Mouse (Mus musculus): ENCODE data around the gene Pycr2. TPM values are rescaled to one million over a fixed set of nuclear protein-coding genes. Genes with fewer than 3 reads are reported as not detected.
"Not testable (repeated sequence)": the region's sequence is repeated elsewhere in the genome, so short reads cannot be mapped to it uniquely, and the experiment has no call there.

Gene Pycr2
- total RNA-seq, 2 experiments from 2014 or later, result 41.5 to 43.4 TPM

DNA sequence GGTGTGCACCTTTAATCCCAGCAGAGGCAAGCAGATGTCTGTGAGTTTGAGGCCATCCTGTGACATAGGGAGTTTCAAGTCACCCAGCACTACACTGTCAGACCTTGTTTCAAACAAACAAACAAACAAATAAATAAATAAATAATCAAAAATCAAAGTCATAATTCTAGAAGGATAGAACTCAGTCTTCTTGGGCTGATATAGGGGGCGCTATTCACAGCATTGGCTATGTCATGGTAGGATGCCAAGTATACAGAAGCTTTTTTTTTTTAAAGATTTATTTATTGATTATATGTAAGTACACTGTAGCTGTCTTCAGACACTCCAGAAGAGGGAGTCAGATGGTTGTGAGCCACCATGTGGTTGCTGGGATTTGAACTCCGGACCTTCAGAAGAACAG lies 34.7 kb downstream of the Pycr2 start:
- not testable (repeated sequence) for DNase-seq (ENCODE audit: low spot score in 2 of 2)

DNA sequence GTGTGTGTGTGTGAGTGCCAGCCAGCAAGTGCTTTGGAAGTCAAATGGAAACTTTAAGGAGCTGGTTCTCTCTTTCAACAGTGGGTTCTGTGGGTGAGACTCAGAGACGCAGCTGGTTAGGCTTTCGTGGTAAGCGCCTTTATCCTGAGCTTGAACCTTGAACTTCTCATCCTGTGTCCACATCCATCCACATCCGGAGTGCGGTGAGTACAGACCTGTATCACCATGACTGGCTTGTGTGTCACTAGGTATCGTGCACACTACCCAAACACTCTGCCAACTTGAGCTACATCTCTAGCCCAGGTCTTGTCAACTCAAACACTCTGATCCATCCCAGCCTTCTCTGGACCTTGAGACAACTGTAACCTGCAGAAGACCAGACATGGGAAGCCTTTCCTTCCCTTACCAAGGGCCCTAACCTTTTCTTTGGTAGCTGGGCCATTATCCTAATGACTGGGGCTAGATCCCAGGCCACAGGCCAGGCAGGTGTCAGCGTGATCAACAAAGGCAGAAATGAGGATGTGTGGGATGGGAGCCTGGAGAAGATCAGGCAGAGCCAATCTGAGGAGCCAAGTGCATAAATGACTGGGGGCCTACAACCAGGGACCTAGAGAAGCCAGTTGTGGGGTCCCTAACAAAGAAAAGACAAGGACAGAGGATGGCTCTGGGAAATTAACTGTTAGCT lies 36.8 kb downstream of the Pycr2 start:
- DNase-seq (ENCODE audit: low spot score in 2 of 2), result no peak

DNA sequence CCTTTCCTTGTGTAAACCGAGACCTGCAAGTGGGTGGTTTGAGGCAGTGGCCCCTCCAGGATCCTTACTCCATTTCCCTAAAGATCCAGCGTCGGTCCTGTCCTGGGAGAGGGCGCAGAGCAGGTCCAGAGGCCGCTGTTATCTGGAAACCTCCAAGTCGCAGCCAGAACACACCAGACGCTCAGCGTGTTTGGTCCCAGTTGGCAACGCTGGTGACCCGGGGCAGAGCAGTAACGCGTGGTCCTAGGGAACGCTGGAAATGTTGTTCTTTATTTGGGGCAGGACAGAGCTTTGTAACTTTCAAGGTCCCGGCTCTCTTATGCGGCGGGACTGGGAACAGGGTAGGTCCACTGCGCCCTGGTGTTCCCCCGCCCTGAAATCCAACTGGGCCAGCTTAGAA lies 37.6 kb downstream of the Pycr2 start:
- no peak for DNase-seq (ENCODE audit: low spot score in 2 of 2)

- peak in 1 of 2 experiments; percentile 44 for DNase-seq (ENCODE audit: low spot score in 2 of 2)
Measured at GRCm38 (mm10) chr1:180942166-180943031, 38.3 kb downstream of the Pycr2 start, which contains the start of gene Tmem63a. Gene Tmem63a, plus strand, starts transcription at chr1:180942344.

GRCm38 (mm10) chr1:180943032-180943644 lies 39.0 kb downstream of the Pycr2 start:
- no peak for DNase-seq (ENCODE audit: low spot score in 2 of 2)

- no peak for DNase-seq (ENCODE audit: low spot score in 2 of 2)
Measured at GRCm38 (mm10) chr1:180943896-180944295, 39.8 kb downstream of the Pycr2 start.

DNA sequence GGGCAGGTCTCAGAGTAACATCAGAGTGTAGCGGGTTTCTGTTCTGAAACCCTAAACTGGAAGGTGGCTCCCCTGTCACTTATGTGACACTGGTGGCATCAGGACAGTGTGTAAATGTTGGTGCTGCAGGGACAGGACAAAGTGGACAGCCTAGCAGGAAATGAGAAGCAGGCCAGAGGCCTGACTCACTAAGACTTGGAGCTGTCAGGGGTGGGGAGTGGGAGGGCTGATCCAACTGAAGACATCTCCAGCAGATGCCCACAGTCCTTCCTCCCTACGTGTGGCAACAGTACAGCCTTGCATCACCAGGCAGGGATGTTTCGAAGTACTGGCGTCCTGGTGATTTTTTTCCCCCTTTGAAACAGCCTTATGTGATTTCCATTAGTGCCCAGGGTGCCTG lies 40.5 kb downstream of the Pycr2 start:
- no peak for DNase-seq (ENCODE audit: low spot score in 2 of 2)

GRCm38 (mm10) chr1:180945001-180945980 lies 41.2 kb downstream of the Pycr2 start:
- DNase-seq (ENCODE audit: low spot score in 2 of 2), result peak; percentile 29 to 33

DNA sequence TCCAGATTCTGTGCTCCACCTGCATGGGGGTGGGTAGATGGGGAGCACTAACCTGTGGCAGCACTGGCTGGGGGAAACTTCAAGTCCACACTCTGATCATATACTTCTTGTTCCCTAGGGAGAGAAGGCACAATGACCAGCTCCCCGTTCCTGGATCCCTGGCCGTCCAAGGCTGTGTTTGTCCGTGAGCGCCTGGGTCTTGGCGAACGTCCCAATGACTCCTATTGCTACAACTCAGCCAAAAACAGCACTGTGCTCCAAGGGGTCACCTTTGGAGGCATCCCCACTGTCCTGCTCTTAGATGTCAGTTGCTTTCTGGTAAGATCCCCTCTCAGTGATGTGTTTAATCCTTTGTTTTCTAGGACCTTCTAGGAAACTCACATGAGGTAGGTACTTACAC lies 42.4 kb downstream of the Pycr2 start:
- DNase-seq (ENCODE audit: low spot score in 2 of 2), result no peak

- DNase-seq (ENCODE audit: low spot score in 2 of 2), result no peak
Measured at GRCm38 (mm10) chr1:180952085-180952746, 48.1 kb downstream of the Pycr2 start.

DNA sequence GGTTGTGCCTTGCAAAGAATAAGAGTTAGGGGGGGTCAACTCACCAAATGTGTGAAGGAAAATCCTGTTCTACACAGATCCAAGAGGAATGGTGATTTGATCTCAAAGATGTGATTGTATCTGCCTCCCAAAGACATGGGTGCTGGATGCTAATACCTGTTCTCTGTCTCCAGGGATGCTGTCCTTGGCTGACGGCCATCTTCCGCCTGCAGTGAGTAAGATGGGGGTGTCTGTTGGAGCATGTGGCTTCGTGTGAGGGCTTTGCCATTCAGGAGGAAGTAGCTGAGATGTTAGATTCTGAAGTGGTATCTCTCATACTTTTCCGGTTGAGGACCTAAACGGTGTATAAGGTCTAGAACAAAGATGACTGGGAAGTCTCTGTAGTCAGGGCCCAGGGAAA lies 48.7 kb downstream of the Pycr2 start:
- no peak for DNase-seq (ENCODE audit: low spot score in 2 of 2)

GRCm38 (mm10) chr1:180956401-180956800 lies 52.3 kb downstream of the Pycr2 start:
- DNase-seq (ENCODE audit: low spot score in 2 of 2), result no peak

DNA sequence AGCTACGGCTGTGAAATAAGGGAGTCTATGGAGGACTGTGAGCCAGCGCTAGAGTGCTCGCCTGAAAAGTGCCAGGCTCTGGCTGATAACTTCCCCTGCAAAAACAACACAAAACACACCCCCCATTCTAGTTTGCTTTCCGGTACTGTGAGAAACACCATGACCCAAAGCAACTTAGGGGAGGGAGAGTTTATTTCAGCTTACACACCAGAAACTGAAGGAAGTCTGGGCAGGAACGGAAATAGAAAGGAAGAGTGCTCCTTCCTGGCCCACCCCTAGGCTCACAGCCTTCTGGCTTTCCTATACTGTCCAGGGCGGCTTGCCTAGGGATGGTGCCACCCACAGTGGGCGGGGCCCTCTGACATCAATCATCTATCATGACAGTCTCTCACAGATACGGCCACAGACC lies 52.9 kb downstream of the Pycr2 start:
- no peak for DNase-seq (ENCODE audit: low spot score in 2 of 2)

Other genes with a start within 250 kb of the Pycr2 start
- under 1 TPM in 1 of 2 experiments, not detected in 1; 0.17 TPM for gene Mixl1, start 207.3 kb upstream of the Pycr2 start, total RNA-seq (2021)
- gene Acbd3, start 178.2 kb upstream of the Pycr2 start, total RNA-seq (2021), result 10 to 100 TPM; 29.9 to 31.7 TPM
- 100 to 1,000 TPM; 418 to 459 TPM for gene H3f3a, start 90.3 kb upstream of the Pycr2 start, total RNA-seq (2021)
- 10 to 100 TPM; 21.2 to 22.8 TPM for gene Sde2, start 53.2 kb upstream of the Pycr2 start, total RNA-seq (2021)
- gene Lefty2, start 11.2 kb upstream of the Pycr2 start, total RNA-seq (2021), result 1 to 10 TPM; 5.1 to 5.2 TPM
- gene Lefty1, start 30.7 kb downstream of the Pycr2 start, total RNA-seq (2021), result 1 to 10 TPM; 7.2 to 9.3 TPM
- gene Tmem63a, start 38.1 kb downstream of the Pycr2 start, total RNA-seq (2021), result 10 to 100 TPM in 1 of 2 experiments, 1 to 10 TPM in 1; 8.6 to 11.5 TPM
- gene Ephx1, start 116.6 kb downstream of the Pycr2 start, total RNA-seq (2021), result 10 to 100 TPM; 19.7 to 28.3 TPM
- not detected for gene 9130409I23Rik, start 146.9 kb downstream of the Pycr2 start, total RNA-seq (2021)
- 10 to 100 TPM; 26.2 to 30.1 TPM for gene Nvl, start 239.9 kb downstream of the Pycr2 start, total RNA-seq (2021)
- 10 to 100 TPM; 26.3 to 26.8 TPM for gene Cnih4, start 240.4 kb downstream of the Pycr2 start, total RNA-seq (2021)

Measured in layer of hippocampus, postnatal 14 days (tissue).